Mouse (Mus musculus) heart, postnatal 0 days (tissue): Measurements from ENCODE around the gene Slc44a3. TPM values are rescaled to one million over a fixed set of nuclear protein-coding genes. Genes with fewer than 3 reads are reported as not detected.

ENCODE experiments used
- ATAC-seq: fragments of 200-750 bp; cut with Nextera tagmentation; 2 replicates; pipeline ENCODE4 v1.8.0; 2017; ENCODE audit warnings: low read depth, moderate number of reproducible peaks, moderate library complexity; ENCODE audit not compliant: insufficient read depth
- DNase-seq: peaks from one replicate; pipeline ENCODE4 v3.0.0-alpha.2; 2016; ENCODE audit warnings: low spot score
- H3K27ac ChIP-seq: fragments of 300-500 bp; sonication (generic); 2 replicates; pipeline ENCODE4 v1.5.1; 2014; ENCODE audit warnings: low read depth, mild to moderate bottlenecking
- H3K27me3 ChIP-seq: fragments of 300-500 bp; sonication (generic); 2 replicates; pipeline ENCODE4 v1.6.1; 2014; ENCODE audit warnings: low read length, mixed read lengths; ENCODE audit not compliant: control insufficient read depth, insufficient read depth
- H3K36me3 ChIP-seq: fragments of 300-500 bp; sonication (generic); replicated peaks from 2 replicates; pipeline ENCODE4 v1.6.1; 2014; ENCODE audit warnings: low read length, mixed read lengths; ENCODE audit not compliant: control insufficient read depth, insufficient read depth
- H3K4me1 ChIP-seq: fragments of 300-500 bp; sonication (generic); 2 replicates; pipeline ENCODE4 v1.6.1; 2014; ENCODE audit warnings: antibody characterized with exemption; ENCODE audit not compliant: control insufficient read depth, insufficient read depth
- H3K4me2 ChIP-seq: fragments of 300-500 bp; sonication (generic); 2 replicates; pipeline ENCODE4 v1.6.1; 2014; ENCODE audit warnings: low read depth, mild to moderate bottlenecking, low read length, moderate library complexity
- H3K4me3 ChIP-seq: fragments of 300-500 bp; sonication (generic); 2 replicates; pipeline ENCODE4 v1.5.1; 2014; ENCODE audit warnings: low read depth, low read length
- H3K9ac ChIP-seq: fragments of 300-500 bp; sonication (generic); replicated peaks from 2 replicates; pipeline ENCODE4 v1.6.1; 2014; ENCODE audit warnings: low read depth, low read length, mixed read lengths
- H3K9me3 ChIP-seq: fragments of 300-500 bp; sonication (generic); replicated peaks from 2 replicates; pipeline ENCODE4 v1.6.1; 2016; ENCODE audit warnings: low read length; ENCODE audit not compliant: control insufficient read depth
- CTCF ChIP-seq: IDR thresholded peaks from 2 replicates; pipeline ENCODE4 v1.5.1; 2016; ENCODE audit warnings: antibody characterized with exemption, control low read depth, low read depth
- EP300 ChIP-seq: IDR thresholded peaks from 2 replicates; pipeline ENCODE4 v1.6.1; 2016; ENCODE audit warnings: antibody characterized with exemption, low read depth
- WGBS: fragments of 180-500 bp; shearing (Covaris S2); extraction: QIAGEN DNeasy Blood & Tissue Kit; methylation state at CpG from one replicate; pipeline ENCODE4 v1.1.7; 2014; 5-methylcytosine and 5-hydroxymethylcytosine counted together
- polyA plus RNA-seq: library from polyadenylated mRNA; unstranded; fragments of >200 nt; fragmentation: Nextera tagmentation; extraction: Ambion mirVana; gene quantifications from 2 replicates; pipeline ENCODE4 v1.2.1, GENCODE M21; 2015
- total RNA-seq: library from RNA; depleted of rRNA; stranded (reverse); fragments of >200 nt; gene quantifications from 2 replicates; pipeline ENCODE4 v1.2.3, GENCODE M21; 2014; ENCODE audit warnings: low replicate concordance

The Slc44a3 gene
- total and polyA plus RNA-seq, 2 experiments from 2014 or later: 0.79 to 6.0 TPM

DNA sequence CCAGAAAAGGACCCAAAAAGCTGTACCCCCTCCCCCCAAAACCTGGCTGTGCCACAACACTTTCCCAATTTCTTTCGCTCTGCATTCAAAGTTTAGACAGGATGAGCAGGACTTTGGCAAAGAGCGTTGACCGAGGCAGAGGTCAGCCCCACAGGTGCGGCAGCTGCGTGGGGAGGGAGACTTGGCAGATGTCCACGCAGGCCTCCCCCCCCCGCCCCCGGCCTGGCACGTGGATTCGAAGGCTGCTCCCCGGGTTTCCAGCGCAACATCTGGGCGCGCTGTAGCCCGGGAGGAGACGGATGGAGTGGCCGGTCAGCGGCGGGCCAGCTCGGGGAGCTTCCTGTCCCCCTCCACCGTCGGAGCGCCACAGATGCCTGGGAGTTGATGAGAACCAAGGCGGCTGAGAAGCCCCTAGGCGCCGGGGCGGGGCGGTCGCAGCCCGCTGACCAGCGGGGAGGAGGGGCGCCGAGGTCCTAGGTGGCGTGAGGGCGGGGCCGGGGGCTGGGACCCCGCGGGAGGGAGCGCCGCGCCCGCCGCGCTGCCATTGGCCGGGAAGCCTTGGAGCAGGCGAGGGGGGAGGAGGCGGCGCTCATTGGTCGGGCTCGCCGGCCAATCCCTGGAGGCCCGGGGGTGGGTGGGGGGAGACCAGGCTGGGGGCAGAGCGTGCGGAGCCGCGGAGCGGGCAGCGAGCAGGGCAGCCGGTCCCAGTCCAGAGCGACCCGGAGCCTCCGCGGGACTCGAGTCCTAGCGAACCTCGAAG, 106.2 kb downstream of the Slc44a3 start, which contains the start of gene Cnn3:
Gene Cnn3, plus strand, starts transcription at position 637 of the 760 bp plus-strand sequence.
- Histone ChIP-seq H3K4me2 (peak within 1 kb of the TSS; percentile 87), H3K9me3 (no peaks in the 10 kb centered on the region), H3K4me1 (peaks cover 24% of the 10 kb centered on the region), H3K36me3 (no peaks in the 10 kb centered on the region), H3K9ac (peak within 1 kb of the TSS; percentile 87), H3K27me3 (no peaks in the 10 kb centered on the region), H3K27ac (peak within 1 kb of the TSS; percentile 96), H3K4me3 (peak within 1 kb of the TSS; percentile 70)
- ATAC-seq: peak; percentile 90
- WGBS: under 1% methylated on average over 44 of the region's 66 CpGs
- TF ChIP-seq CTCF (no peak), EP300 (no peak; the same call in none of the 2 replicates)
- peak; percentile 94 for DNase-seq

GRCm38 (mm10) chr3:121422405-121422804, 109.8 kb downstream of the Slc44a3 start:
- Histone ChIP-seq H3K36me3 (no peaks in the 10 kb centered on the region), H3K27me3 (no peaks in the 10 kb centered on the region), H3K4me2 (no peak overlapping the region), H3K9me3 (no peaks in the 10 kb centered on the region), H3K9ac (no peak overlapping the region), H3K4me3 (no peak overlapping the region), H3K27ac (no peak overlapping the region), H3K4me1 (peaks cover 10% of the 10 kb centered on the region; the same call in 1 of the 2 replicates)
- DNase-seq: no peak
- no peak for ATAC-seq
- WGBS: 87% methylated on average over 8 of the region's 8 CpGs
- TF ChIP-seq CTCF: no peak
- no peak for TF ChIP-seq EP300

DNA sequence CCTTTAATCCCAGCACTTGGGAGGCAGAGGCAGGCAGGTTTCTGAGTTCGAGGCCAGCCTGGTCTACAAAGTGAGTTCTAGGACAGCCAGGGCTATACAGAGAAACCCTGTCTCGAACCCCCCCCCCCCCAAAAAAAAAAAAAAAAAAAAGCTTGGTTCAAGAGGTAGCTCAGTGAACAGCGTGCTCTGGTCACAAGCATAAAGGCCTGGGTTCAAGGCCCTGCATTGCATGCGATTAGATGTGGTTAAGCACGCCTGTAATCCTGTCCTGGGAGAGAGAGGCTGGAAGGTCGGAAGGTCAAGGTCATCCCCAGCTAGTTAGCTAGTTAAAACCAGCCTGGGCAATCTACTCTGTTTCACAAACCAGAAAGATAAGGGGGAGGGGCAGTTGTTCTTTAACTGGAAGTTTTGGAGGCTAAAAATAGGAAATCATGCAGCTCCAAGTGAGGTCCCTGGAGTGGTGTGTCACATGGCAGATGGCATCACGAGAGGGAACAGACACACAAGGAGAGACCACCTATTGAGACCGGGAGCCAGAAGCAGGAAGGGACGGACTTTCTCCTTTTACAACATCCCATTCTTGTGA, 113.3 kb downstream of the Slc44a3 start:
- Histone ChIP-seq H3K27me3 (no peaks in the 10 kb centered on the region), H3K36me3 (no peaks in the 10 kb centered on the region), H3K27ac (peak overlapping the region; percentile 39; the same call in 1 of the 2 replicates), H3K9ac (no peak overlapping the region), H3K4me1 (peaks cover 10% of the 10 kb centered on the region; the same call in 1 of the 2 replicates), H3K9me3 (no peaks in the 10 kb centered on the region), H3K4me3 (no peak overlapping the region), H3K4me2 (no peak overlapping the region)
- DNase-seq (peak; percentile 70), ATAC-seq (peak; percentile 84)
- 64% methylated on average over 8 of the region's 9 CpGs for WGBS
- TF ChIP-seq CTCF (no peak), EP300 (no peak)

DNA sequence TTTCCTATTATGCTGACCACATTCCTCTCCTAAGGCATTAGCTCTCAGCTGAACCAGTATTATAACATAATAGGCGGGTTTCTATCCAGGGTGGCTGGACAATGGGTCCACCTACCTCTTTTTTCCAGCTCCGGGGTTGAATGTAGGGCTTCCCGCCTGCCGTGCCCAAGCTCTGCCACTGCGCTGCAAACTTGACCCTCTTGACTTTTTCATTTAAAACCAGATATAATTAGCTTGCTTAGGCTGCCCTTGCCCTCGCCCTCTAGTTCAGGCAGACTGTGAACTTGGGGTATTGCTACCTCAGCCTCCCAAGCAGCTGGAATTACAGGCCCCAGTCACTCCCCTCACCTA, 114.0 kb downstream of the Slc44a3 start:
- DNase-seq (no peak), ATAC-seq (no peak; the same call in 1 of the 2 replicates)
- Histone ChIP-seq H3K4me1 (peaks cover 10% of the 10 kb centered on the region; the same call in 1 of the 2 replicates), H3K36me3 (no peaks in the 10 kb centered on the region), H3K9ac (no peak overlapping the region), H3K9me3 (no peaks in the 10 kb centered on the region), H3K27me3 (no peaks in the 10 kb centered on the region), H3K4me2 (no peak overlapping the region), H3K27ac (peak overlapping the region; percentile 16), H3K4me3 (no peak overlapping the region)
- 40% methylated on average over 6 of the region's 6 CpGs for WGBS
- no peak for TF ChIP-seq CTCF
- no peak for TF ChIP-seq EP300

- H3K27ac ChIP-seq: peak overlapping the region; percentile 16; the same call in 1 of the 2 replicates
- no peak overlapping the region for H3K4me3 ChIP-seq
- H3K9me3 ChIP-seq: no peaks in the 10 kb centered on the region
- H3K4me1 ChIP-seq: peaks cover 10% of the 10 kb centered on the region; the same call in 1 of the 2 replicates
- ATAC-seq: no peak
- DNase-seq: no peak
- H3K9ac ChIP-seq: no peak overlapping the region
- WGBS: 61% methylated on average over 14 of the region's 14 CpGs
- H3K36me3 ChIP-seq: no peaks in the 10 kb centered on the region
- no peaks in the 10 kb centered on the region for H3K27me3 ChIP-seq
- no peak overlapping the region for H3K4me2 ChIP-seq
- no peak for TF ChIP-seq EP300
- TF ChIP-seq CTCF: no peak
Observed at GRCm38 (mm10) chr3:121417379-121418250, 114.6 kb downstream of the Slc44a3 start.
